Mouse (Mus musculus): Measurements from ENCODE around the gene Gm21677. TPM values are rescaled to one million over a fixed set of nuclear protein-coding genes. Genes with fewer than 3 reads are reported as not detected.
"Not testable (repeated sequence)": the region's sequence is repeated elsewhere in the genome, so short reads cannot be mapped to it uniquely, and the experiment has no call there.

The Gm21677 gene
- polyA plus RNA-seq (2015; fragmentation: Nextera tagmentation; extraction: Ambion mirVana), result not detected in 2 replicates

DNA sequence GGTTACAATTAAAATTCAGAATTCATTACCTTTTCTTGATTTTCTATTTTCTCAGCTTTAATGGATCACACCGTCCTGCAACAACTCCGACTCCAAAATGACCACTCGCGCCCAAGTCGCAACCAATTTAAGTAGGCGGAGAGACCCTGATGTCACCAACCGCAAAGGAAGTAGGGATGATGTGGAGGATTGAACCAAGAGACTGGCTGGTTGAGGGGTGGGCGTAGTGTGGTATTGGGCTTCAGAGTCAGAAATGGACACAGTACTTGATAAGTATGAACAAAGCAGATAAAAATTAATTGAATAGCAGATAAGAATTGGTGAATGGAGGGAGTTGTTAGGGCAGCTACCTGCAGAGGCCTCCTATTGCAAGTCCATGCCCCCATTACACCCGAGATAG lies at the start of gene Gm21677:
TSS of gene Gm21677 (minus strand) at position 101 of the 400 bp plus-strand sequence.
- not testable (repeated sequence) for H3K27ac ChIP-seq (ENCODE audit: low read depth, low read length); H3K4me3 ChIP-seq (ENCODE audit: low read length); H3K9me3 ChIP-seq (ENCODE audit: control insufficient read depth, low read length); H3K36me3 ChIP-seq (ENCODE audit: control insufficient read depth, insufficient read depth, low read length); ATAC-seq; H3K9ac ChIP-seq (ENCODE audit: low read depth, low read length); H3K4me1 ChIP-seq (ENCODE audit: control insufficient read depth, insufficient read depth, low read depth, low read length); H3K4me2 ChIP-seq (ENCODE audit: low read length); H3K27me3 ChIP-seq (replicated peaks; ENCODE audit: control insufficient read depth, insufficient read depth, low read length)
- WGBS, result no CpG with 5 or more reads among the region's 9 CpGs

DNA sequence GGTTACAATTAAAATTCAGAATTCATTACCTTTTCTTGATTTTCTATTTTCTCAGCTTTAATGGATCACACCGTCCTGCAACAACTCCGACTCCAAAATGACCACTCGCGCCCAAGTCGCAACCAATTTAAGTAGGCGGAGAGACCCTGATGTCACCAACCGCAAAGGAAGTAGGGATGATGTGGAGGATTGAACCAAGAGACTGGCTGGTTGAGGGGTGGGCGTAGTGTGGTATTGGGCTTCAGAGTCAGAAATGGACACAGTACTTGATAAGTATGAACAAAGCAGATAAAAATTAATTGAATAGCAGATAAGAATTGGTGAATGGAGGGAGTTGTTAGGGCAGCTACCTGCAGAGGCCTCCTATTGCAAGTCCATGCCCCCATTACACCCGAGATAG lies 39.0 kb upstream of the Gm21677 start, which contains the start of gene Gm21693:
TSS of gene Gm21693 (minus strand) at position 101 of the 400 bp plus-strand sequence.
- not testable (repeated sequence) for ATAC-seq; H3K4me1 ChIP-seq (ENCODE audit: control insufficient read depth, insufficient read depth, low read depth, low read length); H3K4me2 ChIP-seq (ENCODE audit: low read length); H3K27me3 ChIP-seq (replicated peaks; ENCODE audit: control insufficient read depth, insufficient read depth, low read length); H3K36me3 ChIP-seq (ENCODE audit: control insufficient read depth, insufficient read depth, low read length); H3K4me3 ChIP-seq (ENCODE audit: low read length); H3K9ac ChIP-seq (ENCODE audit: low read depth, low read length); H3K9me3 ChIP-seq (ENCODE audit: control insufficient read depth, low read length); H3K27ac ChIP-seq (ENCODE audit: low read depth, low read length)
- no CpG with 5 or more reads among the region's 9 CpGs for WGBS

DNA sequence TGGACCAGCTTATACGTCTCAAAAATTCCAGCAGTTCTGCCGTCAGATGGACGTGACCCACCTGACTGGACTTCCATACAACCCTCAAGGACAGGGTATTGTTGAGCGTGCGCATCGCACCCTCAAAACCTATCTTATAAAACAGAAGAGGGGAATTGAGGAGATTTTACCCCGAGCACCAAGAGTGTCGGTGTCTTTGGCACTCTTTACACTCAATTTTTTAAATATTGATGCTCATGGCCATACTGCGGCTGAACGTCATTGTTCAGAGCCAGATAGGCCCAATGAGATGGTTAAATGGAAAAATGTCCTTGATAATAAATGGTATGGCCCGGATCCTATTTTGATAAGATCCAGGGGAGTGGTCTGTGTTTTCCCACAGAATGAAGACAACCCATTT lies 34.4 kb upstream of the Gm21677 start:
- H3K9me3 ChIP-seq (ENCODE audit: control insufficient read depth, low read length); ATAC-seq; H3K36me3 ChIP-seq (ENCODE audit: control insufficient read depth, insufficient read depth, low read length); H3K4me1 ChIP-seq (ENCODE audit: control insufficient read depth, insufficient read depth, low read depth, low read length); H3K9ac ChIP-seq (ENCODE audit: low read depth, low read length); H3K4me2 ChIP-seq (ENCODE audit: low read length); H3K27me3 ChIP-seq (replicated peaks; ENCODE audit: control insufficient read depth, insufficient read depth, low read length); H3K27ac ChIP-seq (ENCODE audit: low read depth, low read length); H3K4me3 ChIP-seq (ENCODE audit: low read length): not testable (repeated sequence)
- no CpG with 5 or more reads among the region's 11 CpGs for WGBS

Other genes with a start within 250 kb of the Gm21677 start
- not detected in 2 replicates for gene Gm21693, start 38.9 kb upstream of the Gm21677 start, polyA plus RNA-seq (2015; fragmentation: Nextera tagmentation; extraction: Ambion mirVana)
- not detected in 2 replicates for gene Gm21704, start 103.7 kb upstream of the Gm21677 start, polyA plus RNA-seq (2015; fragmentation: Nextera tagmentation; extraction: Ambion mirVana)
- gene Gm21708, start 103.7 kb upstream of the Gm21677 start, polyA plus RNA-seq (2015; fragmentation: Nextera tagmentation; extraction: Ambion mirVana), result not detected in 2 replicates

Measured in hindbrain, embryonic 16.5 days (tissue).